ENCODE assay signal across 8 mouse cellular contexts in genomic region chr13:83744981-83745555, GRCm38 (mm10).
DNase-seq lines count a peak whose midpoint lies in the region; ATAC-seq and TF ChIP-seq lines count a peak whose summit lies in the region.

No protein-coding gene starts in this region.

- peaks cover 29% of the 10 kb centered on the region for H3K27me3 ChIP-seq in E14TG2a.4 (ENCODE audit: insufficient read depth, low read length)
- H3K27me3 ChIP-seq in embryonic facial prominence, embryonic 14.5 days (replicated peaks; ENCODE audit: control insufficient read depth, insufficient read depth, low read length), result peaks cover 39% of the 10 kb centered on the region
- no peaks in the 10 kb centered on the region for H3K27me3 ChIP-seq in hindbrain, embryonic 14.5 days (ENCODE audit: control insufficient read depth, insufficient read depth, low read length)
- no peaks in the 10 kb centered on the region for H3K27me3 ChIP-seq in midbrain, postnatal 0 days (ENCODE audit: insufficient read depth, low read length)

- ATAC-seq in embryonic facial prominence, embryonic 14.5 days (ENCODE audit: low read depth), result peak; percentile 96
- peak; percentile 93 for ATAC-seq in hindbrain, embryonic 14.5 days (ENCODE audit: low FRiP score)
- peak; percentile 96 for ATAC-seq in midbrain, postnatal 0 days (ENCODE audit: low FRiP score)

- peak overlapping the region; percentile 75 for H3K4me3 ChIP-seq in E14TG2a.4 (replicated peaks; ENCODE audit: low read length)
- H3K4me3 ChIP-seq in embryonic facial prominence, embryonic 14.5 days (ENCODE audit: low read depth, low read length), result peak overlapping the region; percentile 48
- peak overlapping the region; percentile 42 for H3K4me3 ChIP-seq in hindbrain, embryonic 14.5 days (replicated peaks; ENCODE audit: low read length)
- peak overlapping the region; percentile 46 for H3K4me3 ChIP-seq in midbrain, postnatal 0 days (ENCODE audit: low read depth, low read length)

- DNase-seq in ZHBTc4 (ENCODE audit: low read depth, low spot score), result peak; percentile 87
- peak; percentile 93 for DNase-seq in embryonic facial prominence, embryonic 14.5 days (ENCODE audit: low spot score)
- peak; percentile 92 for DNase-seq in hindbrain, embryonic 14.5 days (ENCODE audit: low spot score)
- DNase-seq in left cerebral cortex, adult 18-20 months (ENCODE audit: low spot score in 2 of 2), result peak; percentile 91 to 94
- DNase-seq in midbrain, postnatal 0 days (ENCODE audit: low spot score), result peak; percentile 98
- DNase-seq in spleen, postnatal 4 days (ENCODE audit: low spot score in 2 of 2), result no peak
- no peak for DNase-seq in c-Kit-positive CD71-positive TER-119-positive erythroid progenitor cells, embryonic 14.5 days (ENCODE audit: low spot score)

- H3K9ac ChIP-seq in embryonic facial prominence, embryonic 14.5 days (ENCODE audit: low read depth, low read length), result peak overlapping the region; percentile 54
- peak overlapping the region; percentile 82 for H3K9ac ChIP-seq in hindbrain, embryonic 14.5 days
- H3K9ac ChIP-seq in midbrain, postnatal 0 days (replicated peaks; ENCODE audit: low read length, poor library complexity, severe bottlenecking), result peak overlapping the region; percentile 70

- 0% methylated on average over 13 of the region's 38 CpGs for WGBS in embryonic facial prominence, embryonic 14.5 days
- WGBS in hindbrain, embryonic 14.5 days, result under 1% methylated on average over 38 of the region's 38 CpGs
- WGBS in midbrain, postnatal 0 days, result under 1% methylated on average over 38 of the region's 38 CpGs

- H3K36me3 ChIP-seq in E14TG2a.4 (ENCODE audit: insufficient read depth, low read length), result no peaks in the 10 kb centered on the region
- H3K36me3 ChIP-seq in embryonic facial prominence, embryonic 14.5 days (ENCODE audit: control insufficient read depth, insufficient read depth, low read length), result no peaks in the 10 kb centered on the region
- peaks cover 22% of the 10 kb centered on the region; the same call in 1 of the 2 replicates for H3K36me3 ChIP-seq in hindbrain, embryonic 14.5 days (replicated peaks; ENCODE audit: control insufficient read depth, insufficient read depth)
- no peaks in the 10 kb centered on the region for H3K36me3 ChIP-seq in midbrain, postnatal 0 days (ENCODE audit: insufficient read depth, low read length)

- H3K9me3 ChIP-seq in E14TG2a.4 (ENCODE audit: low read length), result no peaks in the 10 kb centered on the region
- no peaks in the 10 kb centered on the region for H3K9me3 ChIP-seq in embryonic facial prominence, embryonic 14.5 days (ENCODE audit: control insufficient read depth, low read length)
- H3K9me3 ChIP-seq in hindbrain, embryonic 14.5 days (ENCODE audit: control insufficient read depth, low read length), result no peaks in the 10 kb centered on the region
- H3K9me3 ChIP-seq in midbrain, postnatal 0 days (ENCODE audit: low read length), result no peaks in the 10 kb centered on the region

- peaks cover 19% of the 10 kb centered on the region for H3K4me1 ChIP-seq in E14TG2a.4 (replicated peaks; ENCODE audit: low read depth, low read length)
- H3K4me1 ChIP-seq in embryonic facial prominence, embryonic 14.5 days (ENCODE audit: control insufficient read depth, insufficient read depth, low read length), result peaks cover 5% of the 10 kb centered on the region; the same call in 1 of the 2 replicates
- H3K4me1 ChIP-seq in hindbrain, embryonic 14.5 days (replicated peaks; ENCODE audit: control insufficient read depth, insufficient read depth, low read length), result peaks cover 35% of the 10 kb centered on the region
- 0 out of 2 replicates have a peak, but pooled peaks cover 7% of the 10 kb centered on the region for H3K4me1 ChIP-seq in midbrain, postnatal 0 days (ENCODE audit: insufficient read depth, low read length)

- H3K27ac ChIP-seq in embryonic facial prominence, embryonic 14.5 days (replicated peaks; ENCODE audit: low read depth, low read length), result no peak overlapping the region
- H3K27ac ChIP-seq in hindbrain, embryonic 14.5 days, result peak overlapping the region; percentile 99
- H3K27ac ChIP-seq in midbrain, postnatal 0 days (ENCODE audit: low read depth, low read length), result peak overlapping the region; percentile 93

- no peak for TF ChIP-seq CTCF in E14TG2a.4 (conservative IDR thresholded peaks at IDR 0.05; ENCODE audit: low read length)
- TF ChIP-seq CTCF in midbrain, postnatal 0 days (IDR thresholded peaks at IDR 0.05), result no peak

- peak overlapping the region; percentile 77 for H3K4me2 ChIP-seq in embryonic facial prominence, embryonic 14.5 days (ENCODE audit: low read depth, low read length)
- peak overlapping the region; percentile 82 for H3K4me2 ChIP-seq in hindbrain, embryonic 14.5 days (replicated peaks)
- H3K4me2 ChIP-seq in midbrain, postnatal 0 days (ENCODE audit: low read depth, low read length, poor library complexity, severe bottlenecking), result peak overlapping the region; percentile 66

Comparison
In these comparisons a context has a peak if more than half of its experiments do, and no peak if none do; other contexts are left out.
1. DNase-seq: peak in ZHBTc4 (single experiment), embryonic facial prominence, embryonic 14.5 days (single experiment), hindbrain, embryonic 14.5 days (single experiment), left cerebral cortex, adult 18-20 months (2 of 2) and midbrain, postnatal 0 days (single experiment); none in spleen, postnatal 4 days (0 of 2) and c-Kit-positive CD71-positive TER-119-positive erythroid progenitor cells, embryonic 14.5 days (single experiment).
2. Peak in every context shown above with its lines, with median percentiles within 50 percentile points of each other: H3K4me3 ChIP-seq, ATAC-seq, H3K4me2 ChIP-seq and H3K9ac ChIP-seq.